Mouse (Mus musculus) MEL (cell line): ENCODE results near the gene Tmem150c.

Experiments
- CTCF ChIP-seq, 3 experiments: IDR thresholded peaks in 2 of 3; conservative IDR thresholded peaks in 1 of 3; 2 replicates each; pipeline ENCODE4 v1.5.1; 2011 to 2012; ENCODE audit warnings: low read length in 3 of 3, low read depth in 2 of 3, mild to moderate bottlenecking in 2 of 3, improper control_type of control experiment in 1 of 3, inconsistent platforms in 1 of 3, mixed read lengths in 1 of 3, moderate library complexity in 1 of 3; ENCODE audit not compliant: control insufficient read depth in 1 of 3, insufficient read depth in 1 of 3, poor library complexity in 1 of 3, severe bottlenecking in 1 of 3
- EP300 ChIP-seq, 2 experiments: IDR thresholded peaks; 2 replicates each; pipeline ENCODE4 v1.6.1; 2011; ENCODE audit warnings: improper control_type of control experiment in 2 of 2, low read length in 2 of 2, low read depth in 1 of 2, mild to moderate bottlenecking in 1 of 2
- POLR2A ChIP-seq, 2 experiments: IDR thresholded peaks; 2 replicates each; pipeline ENCODE4 v1.6.1; 2011 to 2012; ENCODE audit warnings: low read length in 2 of 2, mild to moderate bottlenecking in 2 of 2, control low read depth in 1 of 2, improper control_type of control experiment in 1 of 2, low read depth in 1 of 2, moderate library complexity in 1 of 2; ENCODE audit not compliant: control insufficient read depth in 1 of 2, insufficient read depth in 1 of 2, poor library complexity in 1 of 2

- TF ChIP-seq EP300 (IDR thresholded peaks at IDR 0.05; ENCODE audit: low read depth in 1 of 2, low read length in 2 of 2) (no peak), CTCF (IDR thresholded peaks at IDR 0.05 in 2 of 3, conservative IDR thresholded peaks at IDR 0.05 in 1 of 3; ENCODE audit: control insufficient read depth in 1 of 3, insufficient read depth in 1 of 3, low read depth in 2 of 3, low read length in 3 of 3, poor library complexity in 1 of 3, severe bottlenecking in 1 of 3) (no peak), POLR2A (IDR thresholded peaks at IDR 0.05; ENCODE audit: control insufficient read depth in 1 of 2, insufficient read depth in 1 of 2, low read depth in 1 of 2, low read length in 2 of 2, poor library complexity in 1 of 2) (0 out of 4 replicates have a peak, but pooled peaks of 1 of the 2 experiments have one; percentile 33)
Measured at GRCm38 (mm10) chr5:100035950-100036349, 123.7 kb downstream of the Tmem150c start.
